In the genomic region with DNA sequence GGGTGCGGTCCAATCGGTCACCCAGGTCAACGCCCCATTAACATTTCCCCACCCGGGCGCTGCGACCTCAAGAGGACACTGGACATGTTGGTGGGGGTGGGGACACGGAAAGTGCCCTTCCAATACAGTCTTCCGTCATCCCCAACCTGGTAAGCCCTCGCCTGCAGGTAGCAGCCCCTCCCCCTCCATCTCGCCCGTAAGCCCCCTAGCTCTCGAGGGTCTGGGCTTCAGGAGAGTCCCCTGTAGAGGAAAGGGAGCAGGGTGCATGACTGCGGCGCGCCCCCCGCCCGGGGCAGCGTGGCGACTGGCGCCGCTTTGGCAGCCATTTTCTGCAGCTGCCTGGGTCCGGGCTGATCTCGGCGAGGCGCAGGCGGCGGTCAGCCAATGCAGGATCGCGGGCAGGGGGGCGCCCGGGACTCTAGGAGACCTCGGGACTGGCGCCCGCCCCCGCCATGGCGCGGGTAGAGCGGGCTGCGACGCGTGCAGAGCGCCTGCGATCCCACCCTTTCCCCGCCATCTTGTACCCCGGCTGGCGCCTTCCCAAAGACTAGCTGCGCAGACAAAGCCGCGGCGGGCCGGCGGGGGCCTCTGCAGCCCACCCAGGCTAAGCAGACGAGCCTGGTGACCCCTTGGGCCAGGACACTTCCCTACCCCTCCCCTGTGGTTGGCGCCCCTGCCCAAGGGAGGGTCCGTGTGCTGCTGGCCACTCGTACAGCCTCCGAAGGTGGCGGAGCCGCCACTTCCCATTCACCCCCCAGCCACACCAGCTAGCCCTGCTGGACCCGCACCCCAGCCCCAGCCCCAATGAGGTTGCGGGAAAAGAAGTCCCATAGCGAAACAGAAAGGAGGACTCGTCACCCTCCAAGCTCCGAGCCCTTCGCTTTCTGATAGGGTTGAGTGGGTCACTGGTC, we compare ENCODE assay signal across 7 mouse cellular contexts. TPM values are rescaled to one million over a fixed set of nuclear protein-coding genes. Genes with fewer than 3 reads are reported as not detected.
DNase-seq lines count a peak whose midpoint lies in the region; ATAC-seq lines count a peak whose summit lies in the region.

No protein-coding gene starts in this region.

- peak overlapping the region; percentile 61 for H3K4me3 ChIP-seq in heart, embryonic 11.5 days (ENCODE audit: low read depth, low read length)
- H3K4me3 ChIP-seq in midbrain, embryonic 10.5 days, result peak overlapping the region; percentile 71

- peak; percentile 72 for DNase-seq in right cerebral cortex, postnatal 14 days
- no peak for DNase-seq in right cerebral cortex, postnatal 36 days (ENCODE audit: low spot score in 2 of 2)
- DNase-seq in cerebellum, adult 9-11 months, result peak; percentile 51
- peak; percentile 67 for DNase-seq in kidney, postnatal 14 days
- DNase-seq in midbrain, embryonic 10.5 days (ENCODE audit: low spot score), result peak; percentile 83
- peak; percentile 79 for DNase-seq in testis, postnatal 10 days (ENCODE audit: low spot score)

- H3K27ac ChIP-seq in heart, embryonic 11.5 days (ENCODE audit: low read depth, low read length), result peak overlapping the region; percentile 64
- peak overlapping the region; percentile 97 for H3K27ac ChIP-seq in midbrain, embryonic 10.5 days (replicated peaks)

- 0 out of 2 replicates have a peak, but pooled peaks have one; percentile 16 for ATAC-seq in heart, embryonic 11.5 days (replicated peaks; ENCODE audit: insufficient number of reproducible peaks, low FRiP score, low TSS enrichment)

- peak overlapping the region; percentile 94 for H3K4me2 ChIP-seq in heart, embryonic 11.5 days

- peak overlapping the region; percentile 88 for H3K9ac ChIP-seq in heart, embryonic 11.5 days (ENCODE audit: low read depth, low read length)

- H3K27me3 ChIP-seq in heart, embryonic 11.5 days (ENCODE audit: control insufficient read depth, insufficient read depth, low read length), result peaks cover 78% of the 10 kb centered on the region
- peaks cover 100% of the 10 kb centered on the region for H3K27me3 ChIP-seq in midbrain, embryonic 10.5 days (ENCODE audit: low read depth, poor library complexity, severe bottlenecking)

- WGBS in heart, embryonic 11.5 days (ENCODE audit: insufficient replicate concordance), result under 1% methylated on average over 64 of the region's 65 CpGs
- under 1% methylated on average over 65 of the region's 65 CpGs for WGBS in midbrain, embryonic 10.5 days

- H3K4me1 ChIP-seq in heart, embryonic 11.5 days (ENCODE audit: control insufficient read depth, insufficient read depth, low read length), result peaks cover 44% of the 10 kb centered on the region
- peaks cover 79% of the 10 kb centered on the region for H3K4me1 ChIP-seq in midbrain, embryonic 10.5 days

- H3K36me3 ChIP-seq in heart, embryonic 11.5 days (ENCODE audit: control insufficient read depth, insufficient read depth, low read length), result no peaks in the 10 kb centered on the region
- H3K36me3 ChIP-seq in midbrain, embryonic 10.5 days, result no peaks in the 10 kb centered on the region

- H3K9me3 ChIP-seq in heart, embryonic 11.5 days (replicated peaks; ENCODE audit: control insufficient read depth, low read length), result no peaks in the 10 kb centered on the region
- no peaks in the 10 kb centered on the region for H3K9me3 ChIP-seq in midbrain, embryonic 10.5 days (replicated peaks)

RNA-seq across cellular contexts. Expression of gene Cbx8, which starts 15.8 kb away (rescaled TPM):
- polyA plus RNA-seq in heart, embryonic 11.5 days (2014; fragmentation: Nextera tagmentation; extraction: Ambion mirVana), result 6.7 and 7.8 TPM in 2 replicates
- polyA plus RNA-seq in midbrain, embryonic 10.5 days (2016; fragmentation: Nextera tagmentation; extraction: Ambion mirVana), result 13.5 and 15.0 TPM in 2 replicates

RNA-seq across cellular contexts. Expression of gene Cbx4, which starts 29.5 kb away (rescaled TPM):
- polyA plus RNA-seq in heart, embryonic 11.5 days (2014; fragmentation: Nextera tagmentation; extraction: Ambion mirVana), result 6.3 and 7.7 TPM in 2 replicates
- polyA plus RNA-seq in midbrain, embryonic 10.5 days (2016; fragmentation: Nextera tagmentation; extraction: Ambion mirVana), result 5.1 and 7.1 TPM in 2 replicates

RNA-seq across cellular contexts. Expression of gene Cbx2, which starts 33.8 kb away (rescaled TPM):
- polyA plus RNA-seq in heart, embryonic 11.5 days (2014; fragmentation: Nextera tagmentation; extraction: Ambion mirVana), result 23.6 and 23.8 TPM in 2 replicates
- 108 and 110 TPM in 2 replicates for polyA plus RNA-seq in midbrain, embryonic 10.5 days (2016; fragmentation: Nextera tagmentation; extraction: Ambion mirVana)

Comparison
In these comparisons a context has a peak if more than half of its experiments do, and no peak if none do; other contexts are left out.
1. DNase-seq: peak in right cerebral cortex, postnatal 14 days (single experiment), cerebellum, adult 9-11 months (single experiment), kidney, postnatal 14 days (single experiment), midbrain, embryonic 10.5 days (single experiment) and testis, postnatal 10 days (single experiment); none in right cerebral cortex, postnatal 36 days (0 of 2).